Mouse (Mus musculus) neural tube, embryonic 11.5 days (tissue): ENCODE data around the gene Pax4. TPM values are rescaled to one million over a fixed set of nuclear protein-coding genes. Genes with fewer than 3 reads are reported as not detected.
A peak's percentile ranks its signal among the peaks of the same experiment; 100 is the strongest.

ENCODE experiments used
- ATAC-seq: fragments of 200-750 bp; cut with Nextera tagmentation; 2 replicates; pipeline ENCODE4 v1.8.0; 2017; ENCODE audit warnings: moderate number of reproducible peaks, mild to moderate bottlenecking, moderate TSS enrichment, moderate library complexity; ENCODE audit not compliant: insufficient read depth, low FRiP score, low TSS enrichment
- DNase-seq: peaks from one replicate; pipeline ENCODE4 v3.0.0-alpha.2; 2015; ENCODE audit warnings: low spot score
- H3K27ac ChIP-seq: fragments of 300-500 bp; sonication (generic); 2 replicates; pipeline ENCODE4 v1.5.1; 2014; ENCODE audit warnings: low read depth, mild to moderate bottlenecking, low read length
- H3K27me3 ChIP-seq: fragments of 300-500 bp; sonication (generic); 2 replicates; pipeline ENCODE4 v1.6.1; 2014; ENCODE audit warnings: mild to moderate bottlenecking, low read length, mixed read lengths; ENCODE audit not compliant: control insufficient read depth, insufficient read depth
- H3K36me3 ChIP-seq: fragments of 300-500 bp; sonication (generic); 2 replicates; pipeline ENCODE4 v1.6.1; 2014; ENCODE audit warnings: mild to moderate bottlenecking, low read length, moderate library complexity, mixed read lengths; ENCODE audit not compliant: control insufficient read depth, insufficient read depth
- H3K4me1 ChIP-seq: fragments of 300-500 bp; sonication (generic); 2 replicates; pipeline ENCODE4 v1.6.1; 2014; ENCODE audit warnings: low read length, mixed read lengths; ENCODE audit not compliant: control insufficient read depth, insufficient read depth
- H3K4me2 ChIP-seq: fragments of 300-500 bp; sonication (generic); 2 replicates; pipeline ENCODE4 v1.6.1; 2014; ENCODE audit warnings: low read depth, mild to moderate bottlenecking, moderate library complexity
- H3K4me3 ChIP-seq: fragments of 300-500 bp; sonication (generic); 2 replicates; pipeline ENCODE4 v1.5.1; 2014; ENCODE audit warnings: low read depth, low read length
- H3K9ac ChIP-seq: fragments of 300-500 bp; sonication (generic); 2 replicates; pipeline ENCODE4 v1.6.1; 2014; ENCODE audit warnings: mild to moderate bottlenecking, low read length
- H3K9me3 ChIP-seq: fragments of 300-500 bp; sonication (generic); 2 replicates; pipeline ENCODE4 v1.6.1; 2016; ENCODE audit warnings: low read length; ENCODE audit not compliant: control insufficient read depth
- WGBS: fragments of 180-500 bp; shearing (Covaris S2); extraction: QIAGEN DNeasy Blood & Tissue Kit; methylation state at CpG from one replicate; pipeline ENCODE4 v1.1.7; 2014; 5-methylcytosine and 5-hydroxymethylcytosine counted together
- polyA plus RNA-seq: library from polyadenylated mRNA; unstranded; fragments of >200 nt; fragmentation: Nextera tagmentation; extraction: Ambion mirVana; gene quantifications from 2 replicates; pipeline ENCODE4 v1.2.1, GENCODE M21; 2014

Pax4 gene
- polyA plus RNA-seq, 1 experiment from 2014 or later: not detected

GRCm38 (mm10) chr6:28396051-28396852, 52.9 kb downstream of the Pax4 start:
- ATAC-seq (no peak), DNase-seq (no peak)
- WGBS: 23% methylated on average over 15 of the region's 15 CpGs
- Histone ChIP-seq H3K27ac (no peak overlapping the region), H3K4me1 (no peaks in the 10 kb centered on the region), H3K4me3 (peak overlapping the region; percentile 43), H3K9me3 (no peaks in the 10 kb centered on the region), H3K9ac (no peak overlapping the region), H3K36me3 (no peaks in the 10 kb centered on the region), H3K4me2 (peak overlapping the region; percentile 67), H3K27me3 (no peaks in the 10 kb centered on the region)

Other genes starting within 250 kb of the Pax4 start
- 20.9 and 23.2 TPM in 2 replicates for gene Zfp800, start 51.3 kb downstream of the Pax4 start, polyA plus RNA-seq
- gene Arf5, start 25.8 kb downstream of the Pax4 start, polyA plus RNA-seq: 323 and 364 TPM in 2 replicates
- gene Fscn3, start 21.6 kb downstream of the Pax4 start, polyA plus RNA-seq: 0.16 TPM in 1 of 2 replicates, not detected in the other
- gene Gcc1, start 21.0 kb downstream of the Pax4 start, polyA plus RNA-seq: 8.2 and 8.8 TPM in 2 replicates
- gene Snd1, start 25.8 kb upstream of the Pax4 start, polyA plus RNA-seq: 107 and 111 TPM in 2 replicates